Mouse (Mus musculus): ENCODE measurements around the gene Ext2.

DNA sequence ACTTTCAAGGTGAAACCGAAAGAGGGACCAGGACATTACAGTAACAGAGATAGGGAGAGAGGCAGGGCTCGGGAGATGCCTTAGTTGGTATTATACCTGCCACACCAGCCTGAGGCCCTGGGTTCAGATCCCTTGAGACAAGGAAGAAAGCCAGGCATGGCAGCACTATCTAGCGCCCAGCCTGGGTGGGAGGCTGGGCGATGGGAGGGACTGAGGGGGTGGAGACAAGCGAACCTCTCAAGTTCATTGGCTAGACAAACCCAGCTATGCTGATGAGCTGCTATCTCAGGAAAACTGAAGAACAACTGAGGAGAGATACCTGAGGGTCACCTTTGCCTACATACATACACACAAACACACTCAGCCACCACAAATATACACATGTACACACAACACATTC, 17.3 kb downstream of the Ext2 start:
- TF ChIP-seq CTCF (IDR thresholded peaks at IDR 0.05; ENCODE audit: control insufficient read depth, insufficient read depth, insufficient read length) (no peak), USF1 (IDR thresholded peaks at IDR 0.05; ENCODE audit: low read depth) (no peak), CEBPB (IDR thresholded peaks at IDR 0.05; ENCODE audit: low read depth) (no peak), FOSL1 (IDR thresholded peaks at IDR 0.05; ENCODE audit: insufficient read depth, low read length, poor library complexity, severe bottlenecking) (no peak)

Data from C2C12 (cell line).